ENCODE assay signal across 8 mouse cellular contexts in the genomic region with DNA sequence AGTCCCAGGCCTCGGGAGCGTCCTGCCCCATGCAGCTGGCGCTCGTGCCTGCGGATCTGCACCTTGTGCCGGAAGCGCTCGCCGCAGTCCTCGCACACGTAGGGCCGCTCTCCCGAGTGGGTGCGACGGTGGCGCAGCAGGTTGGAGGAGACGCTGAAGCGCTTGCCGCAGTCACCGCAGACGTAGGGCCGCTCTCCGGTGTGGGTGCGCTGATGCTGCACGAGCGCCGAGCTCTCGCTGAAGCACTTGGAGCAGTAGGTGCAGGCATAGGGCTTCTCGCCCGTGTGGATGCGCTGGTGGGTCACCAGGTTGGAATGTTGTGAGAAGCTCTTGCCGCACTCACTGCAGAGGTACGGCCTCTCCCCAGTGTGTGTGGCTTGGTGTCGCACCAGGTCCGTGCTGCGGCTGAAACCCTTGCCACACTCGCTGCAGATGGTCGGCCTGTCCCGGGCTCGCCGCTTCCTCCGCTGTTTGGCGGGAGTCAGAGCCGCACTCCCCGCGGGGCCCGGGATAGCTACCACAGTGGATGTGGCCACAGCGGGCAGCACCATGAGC. TPM values are rescaled to one million over a fixed set of nuclear protein-coding genes. Genes with fewer than 3 reads are reported as not detected.
DNase-seq lines count a peak whose midpoint lies in the region; ATAC-seq lines count a peak whose summit lies in the region.

No protein-coding gene starts in this region.

- H3K36me3 ChIP-seq in kidney, embryonic 15.5 days = no peaks in the 10 kb centered on the region
- H3K36me3 ChIP-seq in hindbrain, embryonic 10.5 days = 0 out of 2 replicates have a peak, but pooled peaks cover 4% of the 10 kb centered on the region

- H3K4me2 ChIP-seq in kidney, embryonic 15.5 days = peak overlapping the region; percentile 65

- H3K4me3 ChIP-seq in kidney, embryonic 15.5 days (replicated peaks) = peak overlapping the region; percentile 36
- peak overlapping the region; percentile 49 for H3K4me3 ChIP-seq in hindbrain, embryonic 10.5 days

- peak; percentile 49; the same call in 1 of the 2 replicates for ATAC-seq in kidney, embryonic 15.5 days (replicated peaks; ENCODE audit: low FRiP score)
- peak; percentile 54 for ATAC-seq in megakaryocyte progenitor cell, adult 5-6 weeks (replicated peaks; ENCODE audit: poor library complexity)
- ATAC-seq in monocyte, adult 5-6 weeks (replicated peaks; ENCODE audit: insufficient number of reproducible peaks, low FRiP score, low TSS enrichment, poor library complexity, severe bottlenecking) = no peak; the same call in 1 of the 2 replicates

- H3K9me3 ChIP-seq in kidney, embryonic 15.5 days (replicated peaks) = no peaks in the 10 kb centered on the region
- H3K9me3 ChIP-seq in hindbrain, embryonic 10.5 days = no peaks in the 10 kb centered on the region

- H3K9ac ChIP-seq in kidney, embryonic 15.5 days = 0 out of 2 replicates have a peak overlapping the region, but pooled peaks have one; percentile 9

- H3K4me1 ChIP-seq in kidney, embryonic 15.5 days = peaks cover 20% of the 10 kb centered on the region
- H3K4me1 ChIP-seq in hindbrain, embryonic 10.5 days (replicated peaks) = peaks cover 21% of the 10 kb centered on the region

- 3% methylated on average over 47 of the region's 48 CpGs for WGBS in kidney, embryonic 15.5 days
- WGBS in hindbrain, embryonic 10.5 days = 1% methylated on average over 48 of the region's 48 CpGs

- no peak for DNase-seq in kidney, adult 9 months
- DNase-seq in cerebellum, adult 18-20 months = peak; percentile 45 to 69
- peak; percentile 41 for DNase-seq in hindbrain, embryonic 10.5 days (ENCODE audit: low spot score)
- DNase-seq in urinary bladder, adult 2 months (ENCODE audit: low spot score) = no peak
- no peak for DNase-seq in gastrocnemius, adult 8-10 months (ENCODE audit: low spot score in 2 of 2)

- peaks cover 87% of the 10 kb centered on the region for H3K27me3 ChIP-seq in kidney, embryonic 15.5 days
- H3K27me3 ChIP-seq in hindbrain, embryonic 10.5 days (ENCODE audit: insufficient read depth, poor library complexity, severe bottlenecking) = peaks cover 88% of the 10 kb centered on the region

- H3K27ac ChIP-seq in kidney, embryonic 15.5 days = no peak overlapping the region
- H3K27ac ChIP-seq in hindbrain, embryonic 10.5 days = peak overlapping the region; percentile 2; the same call in 1 of the 2 replicates

RNA-seq across cellular contexts. Expression of a gene that starts 5.6 kb away (rescaled TPM):
- 0.08 TPM in 2 replicates for polyA plus RNA-seq in kidney, embryonic 15.5 days (2015; fragmentation: Nextera tagmentation; extraction: Ambion mirVana)
- not detected in 2 replicates for polyA plus RNA-seq in hindbrain, embryonic 10.5 days (2016; fragmentation: Nextera tagmentation; extraction: Ambion mirVana)
- total RNA-seq in megakaryocyte progenitor cell, adult 5-6 weeks (2015) = not detected in 2 replicates
- not detected in 2 replicates for total RNA-seq in megakaryocyte progenitor cell, adult 5-6 weeks (2017)
- total RNA-seq in monocyte, adult 5-6 weeks (2017) = not detected in 3 replicates
- polyA plus RNA-seq in urinary bladder, adult 2 months (2012; rRNA removed) = 0.43 and 0.49 TPM in 2 replicates
- not detected for total RNA-seq in gastrocnemius, adult 8-10 months (2022)

RNA-seq across cellular contexts. Expression of a gene that starts 18.0 kb away (rescaled TPM):
- 3.2 and 3.3 TPM in 2 replicates for polyA plus RNA-seq in kidney, embryonic 15.5 days (2015; fragmentation: Nextera tagmentation; extraction: Ambion mirVana)
- polyA plus RNA-seq in hindbrain, embryonic 10.5 days (2016; fragmentation: Nextera tagmentation; extraction: Ambion mirVana) = 3.9 and 6.6 TPM in 2 replicates
- total RNA-seq in megakaryocyte progenitor cell, adult 5-6 weeks (2015) = 0.44 and 0.59 TPM in 2 replicates
- total RNA-seq in megakaryocyte progenitor cell, adult 5-6 weeks (2017) = 1.8 and 3.7 TPM in 2 replicates
- total RNA-seq in monocyte, adult 5-6 weeks (2017) = 1.4 to 2.9 TPM (median 1.9 TPM) in 3 replicates
- polyA plus RNA-seq in urinary bladder, adult 2 months (2012; rRNA removed) = 3.2 and 5.9 TPM in 2 replicates
- total RNA-seq in gastrocnemius, adult 8-10 months (2022) = 1 to 10 TPM; 3.5 to 4.8 (median 4.4) TPM

RNA-seq across cellular contexts. Expression of a gene that starts 27.3 kb away (rescaled TPM):
- polyA plus RNA-seq in kidney, embryonic 15.5 days (2015; fragmentation: Nextera tagmentation; extraction: Ambion mirVana) = 39.9 and 43.6 TPM in 2 replicates
- 64.3 and 65.3 TPM in 2 replicates for polyA plus RNA-seq in hindbrain, embryonic 10.5 days (2016; fragmentation: Nextera tagmentation; extraction: Ambion mirVana)
- 40.4 and 41.5 TPM in 2 replicates for total RNA-seq in megakaryocyte progenitor cell, adult 5-6 weeks (2015)
- 23.7 and 23.8 TPM in 2 replicates for total RNA-seq in megakaryocyte progenitor cell, adult 5-6 weeks (2017)
- total RNA-seq in monocyte, adult 5-6 weeks (2017) = 7.4 to 12.5 TPM (median 10.3 TPM) in 3 replicates
- 8.4 and 10.6 TPM in 2 replicates for polyA plus RNA-seq in urinary bladder, adult 2 months (2012; rRNA removed)
- 10 to 100 TPM; 10.2 to 12.2 (median 11.2) TPM for total RNA-seq in gastrocnemius, adult 8-10 months (2022)

RNA-seq across cellular contexts. Expression of a gene that starts 41.2 kb away (rescaled TPM):
- 74.3 and 76.4 TPM in 2 replicates for polyA plus RNA-seq in kidney, embryonic 15.5 days (2015; fragmentation: Nextera tagmentation; extraction: Ambion mirVana)
- polyA plus RNA-seq in hindbrain, embryonic 10.5 days (2016; fragmentation: Nextera tagmentation; extraction: Ambion mirVana) = 75.7 and 85.7 TPM in 2 replicates
- total RNA-seq in megakaryocyte progenitor cell, adult 5-6 weeks (2015) = 58.7 and 66.4 TPM in 2 replicates
- 36.2 and 38.7 TPM in 2 replicates for total RNA-seq in megakaryocyte progenitor cell, adult 5-6 weeks (2017)
- 22.5 to 39.9 TPM (median 33.8 TPM) in 3 replicates for total RNA-seq in monocyte, adult 5-6 weeks (2017)
- polyA plus RNA-seq in urinary bladder, adult 2 months (2012; rRNA removed) = 55.0 and 65.8 TPM in 2 replicates
- 10 to 100 TPM; 33.7 to 45.5 (median 37.9) TPM for total RNA-seq in gastrocnemius, adult 8-10 months (2022)

RNA-seq across cellular contexts. Expression of a gene that starts 52.9 kb away (rescaled TPM):
- 15.6 and 17.0 TPM in 2 replicates for polyA plus RNA-seq in kidney, embryonic 15.5 days (2015; fragmentation: Nextera tagmentation; extraction: Ambion mirVana)
- polyA plus RNA-seq in hindbrain, embryonic 10.5 days (2016; fragmentation: Nextera tagmentation; extraction: Ambion mirVana) = 19.9 and 22.0 TPM in 2 replicates
- 4.5 and 5.2 TPM in 2 replicates for total RNA-seq in megakaryocyte progenitor cell, adult 5-6 weeks (2015)
- 11.1 and 12.0 TPM in 2 replicates for total RNA-seq in megakaryocyte progenitor cell, adult 5-6 weeks (2017)
- 17.0 to 19.7 TPM (median 17.2 TPM) in 3 replicates for total RNA-seq in monocyte, adult 5-6 weeks (2017)
- polyA plus RNA-seq in urinary bladder, adult 2 months (2012; rRNA removed) = 12.6 and 12.7 TPM in 2 replicates
- total RNA-seq in gastrocnemius, adult 8-10 months (2022) = 1 to 10 TPM; 5.9 to 7.8 (median 7.2) TPM

Comparison
In these comparisons a context has a peak if more than half of its experiments do, and no peak if none do; other contexts are left out.
1. DNase-seq: peak in cerebellum, adult 18-20 months (2 of 2) and hindbrain, embryonic 10.5 days (single experiment); none in kidney, adult 9 months (single experiment), urinary bladder, adult 2 months (single experiment) and gastrocnemius, adult 8-10 months (0 of 2).